25 mouse cellular contexts compared by ENCODE assay signal in the genomic region with DNA sequence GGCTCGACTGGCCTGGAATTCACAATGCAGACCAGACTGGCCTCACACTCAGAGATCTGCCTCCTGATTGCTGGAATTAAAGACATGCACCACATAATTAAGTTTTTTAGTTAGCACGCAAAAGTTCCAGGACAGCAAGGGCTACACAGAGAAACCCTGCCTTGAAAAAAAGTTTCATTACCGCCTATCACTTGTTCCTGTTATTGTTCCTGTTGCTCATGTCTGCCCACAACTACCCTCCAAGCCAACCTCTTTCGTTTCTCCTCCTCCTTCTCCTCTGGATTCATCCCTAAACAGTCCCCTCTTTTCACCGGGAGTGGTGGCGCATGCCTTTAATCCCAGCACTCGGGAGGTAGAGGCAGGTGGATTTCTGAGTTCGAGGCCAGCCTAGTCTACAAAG.
"Had no signal": no experiment of that assay in that cellular context is flagged by ENCODE, and none has a peak within 500 bp of the region (broad histone marks: within the 10 kb centered on the region; RNA-seq: fewer than 3 reads in every experiment).

No protein-coding gene starts in this region.

- H3K27me3 ChIP-seq: heart, embryonic 15.5 days; hindbrain, embryonic 13.5 days; hindbrain, embryonic 15.5 days; kidney, embryonic 15.5 days; limb, embryonic 13.5 days; limb, embryonic 15.5 days had no signal

- H3K36me3 ChIP-seq: heart, embryonic 15.5 days; hindbrain, embryonic 13.5 days; hindbrain, embryonic 15.5 days; kidney, embryonic 15.5 days; limb, embryonic 13.5 days; limb, embryonic 15.5 days had no signal

- H3K9me3 ChIP-seq: heart, embryonic 15.5 days; hindbrain, embryonic 13.5 days; hindbrain, embryonic 15.5 days; kidney, embryonic 15.5 days; limb, embryonic 13.5 days; limb, embryonic 15.5 days had no signal

- H3K4me3 ChIP-seq: gastrocnemius, adult 2 months; heart, adult 2 months; heart, embryonic 15.5 days; hindbrain, embryonic 13.5 days; hindbrain, embryonic 15.5 days; kidney, embryonic 15.5 days; limb, embryonic 13.5 days; limb, embryonic 15.5 days had no signal

- H3K4me2 ChIP-seq: heart, embryonic 11.5 days; heart, embryonic 15.5 days; hindbrain, embryonic 13.5 days; hindbrain, embryonic 15.5 days; kidney, embryonic 15.5 days; limb, embryonic 13.5 days; limb, embryonic 15.5 days had no signal

- H3K4me1 ChIP-seq: hindbrain, embryonic 15.5 days had no signal

- H3K9ac ChIP-seq: heart, embryonic 15.5 days; hindbrain, embryonic 13.5 days; hindbrain, embryonic 15.5 days; kidney, embryonic 15.5 days; limb, embryonic 13.5 days; limb, embryonic 15.5 days had no signal

- H3K27ac ChIP-seq: gastrocnemius, adult 2 months; heart, adult 2 months; hindbrain, embryonic 13.5 days; hindbrain, embryonic 15.5 days; hindbrain, postnatal 0 days; kidney, embryonic 15.5 days; kidney, postnatal 0 days; limb, embryonic 13.5 days; limb, embryonic 15.5 days had no signal

- ATAC-seq: hindbrain, postnatal 0 days; intestine, embryonic 16.5 days had no signal

- DNase-seq: gastrocnemius, adult 2 months; gastrocnemius, postnatal 10 days; gastrocnemius, postnatal 25 days; heart, adult 11 months; heart, adult 2 months; heart, postnatal 14 days; heart, postnatal 36 days; kidney, adult 11 months; kidney, adult 2 months; kidney, adult 9 months; kidney, postnatal 14 days; kidney, postnatal 36 days; layer of hippocampus, adult 9-11 months; layer of hippocampus, postnatal 36 days; left cerebral cortex, postnatal 4 days had no signal
